Mouse (Mus musculus): ENCODE measurements around the gene Tlr3. TPM values are rescaled to one million over a fixed set of nuclear protein-coding genes. Genes with fewer than 3 reads are reported as not detected.

Tlr3 gene
- polyA plus RNA-seq (2017; shearing (Covaris generic)), result 1 to 10 TPM in 1 of 2 experiments, under 1 TPM in 1; 0.74 to 1.6 TPM

DNA sequence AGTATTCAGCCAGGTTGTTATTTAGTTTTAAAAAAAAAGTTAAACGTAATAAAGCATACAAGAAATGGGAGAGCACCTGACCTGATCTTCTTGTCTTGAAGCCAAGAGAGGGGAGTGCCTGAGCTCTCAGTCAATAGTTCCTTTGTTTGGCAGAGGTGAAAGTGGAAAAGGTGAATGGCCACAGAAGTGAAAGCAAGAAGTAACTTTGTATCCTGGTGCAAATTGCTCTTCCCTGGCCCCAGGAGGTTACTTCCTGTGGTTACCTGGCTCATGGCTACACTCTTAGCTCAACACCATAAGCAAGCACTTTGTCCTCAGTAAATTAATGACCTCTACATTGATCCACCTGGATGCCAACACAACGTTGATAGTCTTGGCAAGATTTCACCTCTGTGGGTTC, at the start of gene Tlr3:
Gene Tlr3 (minus strand): TSS at position 199 of the 400 bp plus-strand sequence.

DNA sequence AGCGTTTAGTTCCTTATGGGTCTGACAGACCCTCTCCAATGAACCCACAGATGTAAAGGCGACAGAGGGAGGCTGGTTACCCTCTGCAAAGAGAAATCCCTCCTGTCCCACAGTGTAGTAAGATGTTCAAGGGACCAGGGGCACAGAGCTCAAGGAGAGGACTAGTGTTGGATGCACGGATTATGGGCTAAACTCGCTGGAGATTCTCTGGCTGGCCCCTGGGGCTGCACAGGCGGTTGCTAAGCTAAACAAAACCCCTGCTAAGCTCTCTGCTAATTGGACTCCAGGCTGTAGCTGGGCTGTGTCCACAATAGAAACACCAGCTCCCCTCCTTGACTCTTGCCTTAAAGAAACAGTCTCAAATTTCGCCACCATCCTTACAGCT, 28.9 kb downstream of the Tlr3 start, which contains the start of gene Fam149a:
Gene Fam149a (minus strand): TSS at position 329 of the 385 bp plus-strand sequence.

Other genes starting within 250 kb of the Tlr3 start
- gene F11, start 149.0 kb downstream of the Tlr3 start, polyA plus RNA-seq (2017; shearing (Covaris generic)), result not detected
- gene Klkb1, start 116.2 kb downstream of the Tlr3 start, polyA plus RNA-seq (2017; shearing (Covaris generic)), result 1 to 10 TPM in 1 of 2 experiments, under 1 TPM in 1; 0.06 to 1.1 TPM
- gene Gm45753, start 102.6 kb downstream of the Tlr3 start, polyA plus RNA-seq (2017; shearing (Covaris generic)), result not detected
- 10 to 100 TPM; 17.4 to 20.2 TPM for gene Cyp4v3, start 77.9 kb downstream of the Tlr3 start, polyA plus RNA-seq (2017; shearing (Covaris generic))
- gene Fam149a, start 28.8 kb downstream of the Tlr3 start, polyA plus RNA-seq (2017; shearing (Covaris generic)), result under 1 TPM in 1 of 2 experiments, not detected in 1; 0.27 TPM
- 1 to 10 TPM in 1 of 2 experiments, under 1 TPM in 1; 0.19 to 3.1 TPM for gene Sorbs2, start 96.7 kb upstream of the Tlr3 start, polyA plus RNA-seq (2017; shearing (Covaris generic))